Mouse (Mus musculus) left cerebral cortex, postnatal 14 days (tissue): ENCODE data around the gene Zfp426. TPM values are rescaled to one million over a fixed set of nuclear protein-coding genes. Genes with fewer than 3 reads are reported as not detected.

Source experiments
- DNase-seq, 2 experiments: peaks; one replicate each; pipeline ENCODE4 v3.0.0; 2021 to 2022; ENCODE audit warnings: low spot score in 2 of 2, mixed read lengths in 1 of 2
- intact Hi-C: fragments of 180-260 bp; cut with DNase I; formaldehyde crosslinking; loops from one replicate; pipeline ENCODE4 v1.15.1; 2025
- total RNA-seq, 2 experiments: library from RNA; stranded (reverse); gene quantifications; 2 replicates each; pipeline ENCODE4 v1.2.3; 2021

Zfp426 gene
- total RNA-seq, 2 experiments from 2014 or later, result 29.2 to 29.5 TPM

DNA sequence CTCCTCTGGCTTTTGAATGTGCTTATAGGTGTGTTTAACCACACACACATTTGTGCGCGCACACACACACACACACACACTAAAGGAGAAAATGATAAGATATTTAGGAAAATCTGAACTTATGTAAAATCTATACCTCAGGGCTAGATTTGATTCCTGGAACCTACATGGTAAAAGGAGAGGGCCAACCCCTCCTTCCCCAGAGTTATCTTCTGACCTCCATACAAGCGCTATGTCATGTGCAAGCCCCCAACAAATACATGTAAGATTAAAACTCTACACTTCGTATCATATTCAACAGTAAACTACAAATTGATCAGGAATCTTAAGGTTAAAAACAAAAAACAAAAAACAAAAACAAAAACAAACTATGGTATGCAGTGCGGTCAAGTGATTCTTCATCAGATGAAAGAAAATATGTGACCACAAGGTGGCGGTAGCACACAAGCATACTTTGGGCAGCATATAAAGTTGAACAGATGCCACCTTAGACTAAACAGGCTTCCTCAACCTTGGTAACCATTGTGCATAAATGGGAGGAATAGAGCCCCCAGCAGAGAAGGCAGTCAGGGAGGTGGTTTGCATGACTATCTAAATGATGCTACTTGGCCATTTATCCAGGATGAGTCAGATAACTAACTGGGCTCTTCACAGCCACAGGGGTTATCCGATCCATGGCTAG, 25.6 kb downstream of the Zfp426 start:
- peak; percentile 78 to 81 for DNase-seq
- intact Hi-C loops, result loop anchor here (5.0 to 10.0 kb wide), 3 partner anchors 80 to 270 kb away; partner anchors contain the start of genes Fbxl12 and Ubl5

DNA sequence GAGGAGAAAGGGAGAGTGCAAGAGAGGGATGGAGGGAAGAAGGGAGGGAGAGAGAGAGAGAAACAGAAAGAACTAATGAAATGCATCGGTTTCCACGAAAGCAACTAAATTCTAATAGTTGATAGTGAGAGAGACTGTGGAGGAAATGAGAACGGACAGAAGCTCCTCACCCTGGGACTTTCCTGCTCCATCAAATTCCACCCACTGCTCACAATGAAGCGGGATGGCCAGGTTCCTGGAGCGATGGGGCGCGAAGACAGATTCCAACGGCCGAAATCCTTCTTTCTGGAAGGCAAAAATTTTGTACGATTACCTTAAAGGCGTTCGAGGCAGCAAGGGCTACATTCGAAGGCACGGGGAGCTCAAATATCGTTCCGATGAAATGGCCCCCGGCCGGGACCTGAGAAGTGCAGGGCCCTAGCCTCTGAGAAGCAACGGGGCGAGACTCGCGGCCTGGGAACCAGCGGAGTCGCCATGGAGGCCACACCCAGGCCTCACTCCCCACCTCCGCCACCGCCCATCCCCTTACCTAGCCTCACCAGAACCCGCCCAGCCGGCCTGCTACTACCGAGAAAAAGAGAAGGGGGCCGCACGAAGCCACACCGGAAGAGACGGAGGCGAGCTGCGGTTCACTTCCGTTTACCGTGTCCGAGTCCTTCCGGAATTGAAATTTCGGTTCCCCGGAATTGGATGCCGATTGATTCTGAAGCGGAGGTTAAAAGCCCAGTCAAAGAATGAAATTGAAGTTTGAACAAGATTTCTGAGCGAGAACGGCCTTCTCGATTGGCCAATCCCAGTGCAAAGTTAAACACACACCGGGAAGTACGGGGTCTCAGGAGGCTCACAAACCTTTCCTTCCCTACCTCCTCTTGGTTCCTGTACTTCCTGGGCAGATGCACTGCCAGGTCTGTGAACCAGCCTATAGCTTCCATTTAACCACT, 32.9 kb downstream of the Zfp426 start, which contains the start of gene Zfp26:
TSS of gene Zfp26 (minus strand) at position 786 of the 941 bp plus-strand sequence.
- intact Hi-C loops, result loop anchor here (5.0 to 10.0 kb wide), 2 partner anchors 123 to 185 kb away; partner anchors contain the start of genes Fbxl12, Ubl5 and Zfp846
- peak; percentile 81 for DNase-seq

DNA sequence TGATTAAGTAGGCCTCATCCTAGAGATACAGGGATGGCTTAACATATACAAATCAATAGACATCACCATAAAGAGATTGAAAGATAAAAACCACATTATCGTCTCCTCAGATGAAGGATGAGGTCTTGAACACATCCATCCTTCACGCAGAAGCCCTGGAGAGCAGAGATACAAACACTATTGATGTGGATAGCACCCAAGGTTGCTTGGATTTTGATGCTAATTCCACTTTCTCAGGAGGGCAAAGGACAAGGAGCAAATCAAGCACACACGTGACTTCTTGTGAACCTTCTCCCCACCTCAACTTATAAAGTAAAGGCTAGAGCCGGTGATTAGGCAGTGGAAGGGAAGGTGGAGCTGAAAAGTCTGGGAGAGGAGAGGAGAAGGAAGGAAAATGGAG, 38.9 kb downstream of the Zfp426 start:
- intact Hi-C loops, result no loop called here
- DNase-seq, result no peak

DNA sequence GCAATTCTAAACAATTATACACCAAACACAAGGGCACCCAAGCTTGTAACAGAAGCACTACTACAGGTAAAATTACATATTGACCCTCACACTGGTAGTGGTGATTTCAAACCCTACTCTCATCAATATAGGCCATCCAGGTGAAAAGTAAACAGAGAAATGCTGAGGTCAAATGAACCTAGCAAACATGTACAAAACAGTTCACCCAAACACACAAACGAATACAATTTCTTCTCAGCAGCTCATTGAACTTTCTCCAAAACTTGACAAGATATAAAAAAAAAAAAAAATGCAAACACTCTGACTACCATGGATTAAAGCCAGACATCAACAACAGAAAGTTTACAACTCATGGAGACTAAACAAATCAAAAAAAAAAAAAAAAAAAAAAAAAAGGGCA, 41.1 kb downstream of the Zfp426 start:
- no peak for DNase-seq
- intact Hi-C loops, result no loop called here

DNA sequence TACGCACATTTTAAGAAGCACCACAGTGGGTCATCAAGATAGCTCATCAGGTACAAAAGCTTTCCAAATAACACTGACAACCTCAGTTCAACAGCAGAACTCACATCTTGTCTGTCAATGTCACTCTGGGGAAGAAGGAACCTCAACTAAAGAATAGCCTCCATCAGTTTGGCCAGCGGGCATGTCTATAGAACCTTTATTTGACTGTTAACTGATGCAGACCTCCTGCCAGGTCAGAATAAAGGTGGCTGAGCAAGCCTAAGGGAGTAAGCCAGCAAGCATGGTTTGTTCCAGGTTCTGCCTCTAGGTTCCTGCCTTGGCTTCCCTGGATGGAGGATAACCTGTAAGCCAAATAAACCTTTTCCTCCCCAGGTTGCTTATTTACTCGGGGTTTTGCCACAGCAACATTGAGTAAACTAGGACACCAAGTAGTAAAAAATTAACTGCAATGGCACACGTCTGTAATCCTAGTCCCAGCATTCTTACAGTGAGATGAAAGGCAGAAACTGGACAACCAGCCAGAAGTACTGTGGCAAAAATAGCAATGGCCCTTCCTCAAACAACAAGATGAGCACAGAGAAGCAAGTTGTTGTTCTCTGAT, 49.3 kb downstream of the Zfp426 start:
- DNase-seq, result no peak
- intact Hi-C loops, result no loop called here

DNA sequence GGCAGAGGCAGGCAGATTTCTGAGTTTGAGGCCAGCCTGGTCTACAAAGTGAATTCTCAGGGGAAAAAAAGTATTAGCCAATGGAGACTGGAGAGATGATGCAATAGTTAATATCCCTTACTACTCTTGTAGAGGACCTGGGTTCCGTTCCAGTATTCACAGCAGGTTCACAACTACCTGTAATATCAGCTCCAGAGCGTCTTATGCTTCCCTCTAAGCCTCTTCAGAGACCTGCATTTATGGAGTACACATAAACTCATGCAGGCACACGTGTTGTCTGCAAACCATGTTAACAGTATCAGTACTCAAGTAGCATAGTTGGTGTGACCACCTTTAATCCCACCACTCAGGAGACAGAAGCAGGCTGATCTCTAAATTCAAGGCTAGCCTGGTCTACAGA, 62.5 kb downstream of the Zfp426 start:
- DNase-seq, result no peak
- intact Hi-C loops, result no loop called here

Other genes with a start within 250 kb of the Zfp426 start
- gene Olfr39, start 210.4 kb downstream of the Zfp426 start, total RNA-seq, result not detected
- gene Olfr873, start 194.2 kb downstream of the Zfp426 start, total RNA-seq, result not detected
- not detected for gene Olfr18, start 156.7 kb downstream of the Zfp426 start, total RNA-seq
- gene Zfp560, start 107.6 kb downstream of the Zfp426 start, total RNA-seq, result 10 to 100 TPM; 11.0 to 11.8 TPM
- 10 to 100 TPM; 24.4 to 26.6 TPM for gene Zfp26, start 32.6 kb downstream of the Zfp426 start, total RNA-seq
- 10 to 100 TPM; 46.3 to 46.6 TPM for gene Zfp266, start 28.7 kb upstream of the Zfp426 start, total RNA-seq
- gene Zfp846, start 88.5 kb upstream of the Zfp426 start, total RNA-seq, result 10 to 100 TPM; 18.3 to 24.4 TPM
- gene Ubl5, start 150.1 kb upstream of the Zfp426 start, total RNA-seq, result 100 to 1,000 TPM; 346 to 360 TPM
- 10 to 100 TPM; 16.8 to 16.9 TPM for gene Fbxl12, start 152.0 kb upstream of the Zfp426 start, total RNA-seq
- 10 to 100 TPM; 46.0 to 46.7 TPM for gene Pin1, start 159.3 kb upstream of the Zfp426 start, total RNA-seq